In the genomic region with DNA sequence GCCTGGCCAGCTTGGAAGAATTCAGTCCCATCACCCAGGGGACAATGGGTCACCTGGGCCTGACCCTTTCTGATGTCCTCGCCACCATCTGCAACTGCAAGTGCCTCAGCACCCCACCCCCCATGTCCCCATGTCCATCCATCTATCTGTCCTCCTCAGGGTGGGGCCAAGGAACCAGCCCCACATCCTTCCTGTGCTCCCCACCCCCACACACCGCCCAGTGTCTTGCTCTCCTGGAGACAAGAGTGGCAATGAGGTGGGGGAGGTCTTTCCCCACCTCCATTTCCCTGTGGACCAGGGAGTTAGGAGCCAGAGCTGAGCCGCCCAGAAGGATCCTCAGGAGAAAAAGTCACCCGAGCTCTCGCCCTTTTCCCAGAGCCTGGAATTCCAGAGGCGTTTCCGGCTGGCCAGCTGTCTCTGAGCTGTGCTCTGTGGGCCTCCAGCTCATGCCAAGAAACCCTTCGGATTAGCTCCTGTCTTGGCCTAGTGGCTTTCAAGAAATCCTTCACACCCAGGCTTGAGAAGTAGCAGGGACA, we compare ENCODE assay signal across 8 mouse cellular contexts. TPM values are rescaled to one million over a fixed set of nuclear protein-coding genes. Genes with fewer than 3 reads are reported as not detected.
DNase-seq lines count a peak whose midpoint lies in the region; ATAC-seq and TF ChIP-seq lines count a peak whose summit lies in the region.

No protein-coding gene starts in this region.

- peaks cover 35% of the 10 kb centered on the region for H3K4me1 ChIP-seq in neural tube, embryonic 11.5 days (ENCODE audit: control insufficient read depth, insufficient read depth, low read length)
- H3K4me1 ChIP-seq in heart, embryonic 11.5 days (ENCODE audit: control insufficient read depth, insufficient read depth, low read length), result peaks cover 57% of the 10 kb centered on the region
- peaks cover 30% of the 10 kb centered on the region for H3K4me1 ChIP-seq in lung, postnatal 0 days (ENCODE audit: insufficient read depth, low read depth, low read length)

- no peak overlapping the region for H3K4me3 ChIP-seq in neural tube, embryonic 11.5 days (ENCODE audit: low read depth, low read length)
- no peak overlapping the region for H3K4me3 ChIP-seq in heart, embryonic 11.5 days (ENCODE audit: low read depth, low read length)
- H3K4me3 ChIP-seq in lung, postnatal 0 days (ENCODE audit: low read depth, low read length), result no peak overlapping the region

- H3K4me2 ChIP-seq in neural tube, embryonic 11.5 days (ENCODE audit: low read depth), result no peak overlapping the region
- H3K4me2 ChIP-seq in heart, embryonic 11.5 days, result no peak overlapping the region; the same call in 1 of the 2 replicates
- no peak overlapping the region for H3K4me2 ChIP-seq in lung, postnatal 0 days (replicated peaks; ENCODE audit: low read depth, low read length)

- H3K9me3 ChIP-seq in neural tube, embryonic 11.5 days (ENCODE audit: control insufficient read depth, low read length), result no peaks in the 10 kb centered on the region
- H3K9me3 ChIP-seq in heart, embryonic 11.5 days (replicated peaks; ENCODE audit: control insufficient read depth, low read length), result no peaks in the 10 kb centered on the region
- H3K9me3 ChIP-seq in lung, postnatal 0 days (ENCODE audit: low read length), result no peaks in the 10 kb centered on the region

- TF ChIP-seq CTCF in lung, postnatal 0 days (IDR thresholded peaks at IDR 0.05), result no peak

- no peak for ATAC-seq in neural tube, embryonic 11.5 days (ENCODE audit: insufficient read depth, low FRiP score, low TSS enrichment)
- ATAC-seq in heart, embryonic 11.5 days (replicated peaks; ENCODE audit: insufficient number of reproducible peaks, low FRiP score, low TSS enrichment), result no peak
- ATAC-seq in lung, postnatal 0 days, result peak; percentile 42

- H3K9ac ChIP-seq in neural tube, embryonic 11.5 days (ENCODE audit: low read length), result no peak overlapping the region; the same call in 1 of the 2 replicates
- peak overlapping the region; percentile 47; the same call in 1 of the 2 replicates for H3K9ac ChIP-seq in heart, embryonic 11.5 days (ENCODE audit: low read depth, low read length)
- no peak overlapping the region for H3K9ac ChIP-seq in lung, postnatal 0 days (replicated peaks; ENCODE audit: low read depth)

- H3K36me3 ChIP-seq in neural tube, embryonic 11.5 days (ENCODE audit: control insufficient read depth, insufficient read depth, low read length), result no peaks in the 10 kb centered on the region
- H3K36me3 ChIP-seq in heart, embryonic 11.5 days (ENCODE audit: control insufficient read depth, insufficient read depth, low read length), result no peaks in the 10 kb centered on the region
- no peaks in the 10 kb centered on the region for H3K36me3 ChIP-seq in lung, postnatal 0 days (ENCODE audit: insufficient read depth, low read length)

- DNase-seq in neural tube, embryonic 11.5 days (ENCODE audit: low spot score), result no peak
- DNase-seq in neural tube, embryonic 10.5 days (ENCODE audit: extremely low spot score, low spot score), result no peak
- DNase-seq in kidney, adult 9 months, result peak; percentile 75
- DNase-seq in lung, postnatal 0 days (ENCODE audit: low spot score), result peak; percentile 89
- DNase-seq in thymus, postnatal 10 days (ENCODE audit: low spot score in 2 of 2), result no peak
- DNase-seq in right cerebral cortex, postnatal 14 days, result no peak
- DNase-seq in urinary bladder, postnatal 4 days (ENCODE audit: low spot score in 2 of 2), result no peak

- H3K27ac ChIP-seq in neural tube, embryonic 11.5 days (ENCODE audit: low read depth, low read length), result peak overlapping the region; percentile 63
- peak overlapping the region; percentile 94 for H3K27ac ChIP-seq in heart, embryonic 11.5 days (ENCODE audit: low read depth, low read length)
- peak overlapping the region; percentile 96 for H3K27ac ChIP-seq in lung, postnatal 0 days (ENCODE audit: low read length)

- TF ChIP-seq EP300 in lung, postnatal 0 days (IDR thresholded peaks at IDR 0.05), result peak; percentile 68; the same call in 1 of the 2 replicates

- no peaks in the 10 kb centered on the region for H3K27me3 ChIP-seq in neural tube, embryonic 11.5 days (ENCODE audit: control insufficient read depth, insufficient read depth, low read length)
- peaks cover 4% of the 10 kb centered on the region; the same call in 1 of the 2 replicates for H3K27me3 ChIP-seq in heart, embryonic 11.5 days (ENCODE audit: control insufficient read depth, insufficient read depth, low read length)
- H3K27me3 ChIP-seq in lung, postnatal 0 days (replicated peaks; ENCODE audit: insufficient read depth, low read length), result no peaks in the 10 kb centered on the region

- WGBS in neural tube, embryonic 11.5 days, result 34% methylated on average over 8 of the region's 8 CpGs
- 17% methylated on average over 8 of the region's 8 CpGs for WGBS in heart, embryonic 11.5 days (ENCODE audit: insufficient replicate concordance)
- WGBS in lung, postnatal 0 days, result 15% methylated on average over 8 of the region's 8 CpGs

RNA-seq across cellular contexts. Expression of gene Cdc42ep1, which starts 6.3 kb away (rescaled TPM):
- polyA plus RNA-seq in neural tube, embryonic 11.5 days (2014; fragmentation: Nextera tagmentation; extraction: Ambion mirVana), result 14.0 and 15.1 TPM in 2 replicates
- polyA plus RNA-seq in heart, embryonic 11.5 days (2014; fragmentation: Nextera tagmentation; extraction: Ambion mirVana), result 24.1 and 29.7 TPM in 2 replicates
- 107 and 109 TPM in 2 replicates for polyA plus RNA-seq in lung, postnatal 0 days (2015; fragmentation: Nextera tagmentation; extraction: Ambion mirVana)

RNA-seq across cellular contexts. Expression of gene Lgals2, which starts 19.2 kb away (rescaled TPM):
- polyA plus RNA-seq in neural tube, embryonic 11.5 days (2014; fragmentation: Nextera tagmentation; extraction: Ambion mirVana), result not detected in 2 replicates
- polyA plus RNA-seq in heart, embryonic 11.5 days (2014; fragmentation: Nextera tagmentation; extraction: Ambion mirVana), result 0.49 TPM in 1 of 2 replicates, not detected in the other
- 1.6 and 2.4 TPM in 2 replicates for polyA plus RNA-seq in lung, postnatal 0 days (2015; fragmentation: Nextera tagmentation; extraction: Ambion mirVana)

RNA-seq across cellular contexts. Expression of gene Card10, which starts 33.3 kb away (rescaled TPM):
- 3.3 and 3.7 TPM in 2 replicates for polyA plus RNA-seq in neural tube, embryonic 11.5 days (2014; fragmentation: Nextera tagmentation; extraction: Ambion mirVana)
- 3.7 and 4.2 TPM in 2 replicates for polyA plus RNA-seq in heart, embryonic 11.5 days (2014; fragmentation: Nextera tagmentation; extraction: Ambion mirVana)
- 7.5 and 8.3 TPM in 2 replicates for polyA plus RNA-seq in lung, postnatal 0 days (2015; fragmentation: Nextera tagmentation; extraction: Ambion mirVana)

RNA-seq across cellular contexts. Expression of gene Gga1, which starts 40.8 kb away (rescaled TPM):
- 36.4 and 37.0 TPM in 2 replicates for polyA plus RNA-seq in neural tube, embryonic 11.5 days (2014; fragmentation: Nextera tagmentation; extraction: Ambion mirVana)
- polyA plus RNA-seq in heart, embryonic 11.5 days (2014; fragmentation: Nextera tagmentation; extraction: Ambion mirVana), result 29.3 and 31.7 TPM in 2 replicates
- polyA plus RNA-seq in lung, postnatal 0 days (2015; fragmentation: Nextera tagmentation; extraction: Ambion mirVana), result 49.7 and 51.5 TPM in 2 replicates

Comparison
In these comparisons a context has a peak if more than half of its experiments do, and no peak if none do; other contexts are left out.
1. DNase-seq: peak in kidney, adult 9 months (single experiment) and lung, postnatal 0 days (single experiment); none in neural tube, embryonic 11.5 days (single experiment), neural tube, embryonic 10.5 days (single experiment), thymus, postnatal 10 days (0 of 2), right cerebral cortex, postnatal 14 days (single experiment) and urinary bladder, postnatal 4 days (0 of 2).
2. Peak in every context shown above with its lines, with median percentiles within 50 percentile points of each other: H3K27ac ChIP-seq.